Mouse (Mus musculus) neural tube, embryonic 10.5 days (tissue): ENCODE measurements at regions not wholly inside any gene's neighbourhood (a gene's known extent, or its start where the extent isn't known, plus 50 kb on each side); places are given as distances from the start of the nearest gene placed in this dataset.

ENCODE experiments used
- DNase-seq: peaks from one replicate; pipeline ENCODE4 v3.0.0-alpha.2; 2017; ENCODE audit warnings: low spot score; ENCODE audit errors: extremely low spot score

- DNase-seq, result no peak
These were observed 85.6 kb downstream of the Fgf18 start for GRCm38 (mm10) chr11:33061570-33061969.

- no peak for DNase-seq
These were observed 86.8 kb downstream of the Fgf18 start for GRCm38 (mm10) chr11:33060352-33060751.

- DNase-seq, result no peak
These were observed 97.0 kb downstream of the Fgf18 start for GRCm38 (mm10) chr11:33050216-33050615.

GRCm38 (mm10) chr11:33039854-33040792 lies 107.1 kb downstream of the Fgf18 start:
- DNase-seq, result no peak

- no peak for DNase-seq
These were observed 110.8 kb downstream of the Fgf18 start for GRCm38 (mm10) chr11:33036367-33036766.

- no peak for DNase-seq
These were observed 118.3 kb downstream of the Fgf18 start for GRCm38 (mm10) chr11:33028920-33029319.

GRCm38 (mm10) chr11:33027121-33027520 lies 120.1 kb downstream of the Fgf18 start:
- DNase-seq, result no peak

- no peak for DNase-seq
These were observed 133.7 kb downstream of the Fgf18 start for GRCm38 (mm10) chr11:33013229-33014185.

- DNase-seq, result no peak
These were observed 134.6 kb downstream of the Fgf18 start for GRCm38 (mm10) chr11:33012384-33013160.

GRCm38 (mm10) chr11:33008611-33009010 lies 138.6 kb downstream of the Fgf18 start:
- no peak for DNase-seq

- no peak for DNase-seq
These were observed 139.2 kb downstream of the Fgf18 start for GRCm38 (mm10) chr11:33007826-33008530.

GRCm38 (mm10) chr11:33007366-33007765 lies 139.8 kb downstream of the Fgf18 start:
- no peak for DNase-seq

GRCm38 (mm10) chr11:33005183-33005582 lies 142.0 kb downstream of the Fgf18 start:
- peak; percentile 29 for DNase-seq

- no peak for DNase-seq
These were observed 142.6 kb downstream of the Fgf18 start for GRCm38 (mm10) chr11:33004603-33005002.

GRCm38 (mm10) chr11:32999684-33000255 lies 147.4 kb downstream of the Fgf18 start:
- DNase-seq, result no peak

- DNase-seq, result no peak
These were observed 148.3 kb downstream of the Fgf18 start for GRCm38 (mm10) chr11:32998687-32999605.

- no peak for DNase-seq
These were observed 152.8 kb downstream of the Fgf18 start for GRCm38 (mm10) chr11:32994391-32994790.

GRCm38 (mm10) chr11:32993439-32993838 lies 153.8 kb downstream of the Fgf18 start:
- DNase-seq, result no peak

GRCm38 (mm10) chr11:32991036-32991616 lies 156.1 kb downstream of the Fgf18 start:
- DNase-seq, result no peak
